Mouse (Mus musculus): Measurements from ENCODE around the gene Syp.

The Syp gene

GRCm38 (mm10) chrX:7662936-7663335 lies 24.7 kb downstream of the Syp start:
- no peak for DNase-seq (ENCODE audit: low spot score in 2 of 2)

- no peak for DNase-seq (ENCODE audit: low spot score in 2 of 2)
Measured at GRCm38 (mm10) chrX:7664791-7665190, 26.5 kb downstream of the Syp start.

- no peak for DNase-seq (ENCODE audit: low spot score in 2 of 2)
Measured at GRCm38 (mm10) chrX:7665739-7666502, 27.6 kb downstream of the Syp start.

GRCm38 (mm10) chrX:7670390-7670881 lies 32.2 kb downstream of the Syp start:
- peak; percentile 66 to 81 for DNase-seq (ENCODE audit: low spot score in 2 of 2)

- peak; percentile 38 to 72 for DNase-seq (ENCODE audit: low spot score in 2 of 2)
Measured at GRCm38 (mm10) chrX:7670921-7671623, 32.8 kb downstream of the Syp start, which contains the start of gene Plp2. Gene Plp2, minus strand, starts transcription at chrX:7671390.

- no peak for DNase-seq (ENCODE audit: low spot score in 2 of 2)
Measured at GRCm38 (mm10) chrX:7672739-7673138, 34.5 kb downstream of the Syp start.

GRCm38 (mm10) chrX:7673578-7674281 lies 35.5 kb downstream of the Syp start:
- peak; percentile 47 to 68 for DNase-seq (ENCODE audit: low spot score in 2 of 2)

GRCm38 (mm10) chrX:7674284-7675000 lies 36.2 kb downstream of the Syp start:
- DNase-seq (ENCODE audit: low spot score in 2 of 2), result no peak

- no peak for DNase-seq (ENCODE audit: low spot score in 2 of 2)
Measured at GRCm38 (mm10) chrX:7675001-7675380, 36.7 kb downstream of the Syp start.

- DNase-seq (ENCODE audit: low spot score in 2 of 2), result no peak
Measured at GRCm38 (mm10) chrX:7678986-7679385, 40.7 kb downstream of the Syp start.

GRCm38 (mm10) chrX:7679405-7680056 lies 41.3 kb downstream of the Syp start:
- DNase-seq (ENCODE audit: low spot score in 2 of 2), result peak; percentile 85 to 94

GRCm38 (mm10) chrX:7680057-7680412 lies 41.8 kb downstream of the Syp start:
- DNase-seq (ENCODE audit: low spot score in 2 of 2), result no peak

GRCm38 (mm10) chrX:7680864-7681263 lies 42.6 kb downstream of the Syp start, which contains the start of gene Magix:
Gene Magix, minus strand, starts transcription at chrX:7681251.
- no peak for DNase-seq (ENCODE audit: low spot score in 2 of 2)

GRCm38 (mm10) chrX:7688321-7688720 lies 50.0 kb downstream of the Syp start:
- DNase-seq (ENCODE audit: low spot score in 2 of 2), result no peak

- DNase-seq (ENCODE audit: low spot score in 2 of 2), result no peak
Measured at GRCm38 (mm10) chrX:7690486-7690885, 52.2 kb downstream of the Syp start.

GRCm38 (mm10) chrX:7692862-7693261 lies 54.6 kb downstream of the Syp start:
- peak in 1 of 2 experiments; percentile 18 for DNase-seq (ENCODE audit: low spot score in 2 of 2)

GRCm38 (mm10) chrX:7696520-7696919 lies 58.2 kb downstream of the Syp start:
- DNase-seq (ENCODE audit: low spot score in 2 of 2), result no peak

GRCm38 (mm10) chrX:7696954-7697381 lies 58.7 kb downstream of the Syp start, which contains the start of gene Gpkow:
Gene Gpkow, plus strand, starts transcription at chrX:7697131.
- DNase-seq (ENCODE audit: low spot score in 2 of 2), result peak; percentile 78 to 82
